Mouse (Mus musculus): ENCODE measurements around the gene Sigirr. TPM values are rescaled to one million over a fixed set of nuclear protein-coding genes. Genes with fewer than 3 reads are reported as not detected.

Gene Sigirr
- polyA plus RNA-seq, 1 experiment = 23.2 TPM

DNA sequence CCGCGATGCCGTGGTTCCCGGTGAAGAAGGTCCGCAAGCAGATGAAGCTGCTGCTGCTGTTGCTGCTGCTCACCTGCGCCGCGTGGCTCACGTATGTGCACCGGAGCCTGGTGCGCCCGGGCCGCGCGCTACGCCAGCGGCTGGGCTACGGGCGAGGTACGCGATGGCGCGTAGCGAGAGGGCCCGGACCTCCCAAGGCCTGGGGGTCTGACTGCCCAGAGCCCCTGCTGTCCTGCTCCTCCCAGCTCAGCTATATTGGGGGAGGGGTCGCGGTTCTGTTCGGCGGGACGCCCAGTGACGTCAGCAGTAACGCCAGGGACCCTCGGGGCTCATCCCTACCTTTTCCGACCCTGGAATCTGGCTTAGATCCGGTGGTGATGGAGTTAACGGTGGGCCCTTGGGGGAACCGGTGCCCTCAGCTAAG, 39.1 kb downstream of the Sigirr start:
- H3K27ac ChIP-seq (ENCODE audit: insufficient read depth, low read length) = no peak overlapping the region
- H3K4me3 ChIP-seq (ENCODE audit: low read depth, low read length) = peak overlapping the region; percentile 64
- peaks cover 10% of the 10 kb centered on the region for H3K36me3 ChIP-seq (ENCODE audit: control insufficient read depth, insufficient read depth, low read length, poor library complexity, severe bottlenecking)
- no peaks in the 10 kb centered on the region for H3K27me3 ChIP-seq (ENCODE audit: control insufficient read depth, insufficient read depth, low read length, poor library complexity, severe bottlenecking)
- peak overlapping the region; percentile 70 for H3K9ac ChIP-seq (ENCODE audit: low read depth, poor library complexity, severe bottlenecking)
- no peak for TF ChIP-seq POLR2A (IDR thresholded peaks at IDR 0.05; ENCODE audit: insufficient read depth, low read length)
- TF ChIP-seq CTCF (IDR thresholded peaks at IDR 0.05; ENCODE audit: low read depth, low read length) = no peak
- no peak for TF ChIP-seq EP300 (IDR thresholded peaks at IDR 0.05; ENCODE audit: insufficient read depth, low read depth, low read length)
- H3K9me3 ChIP-seq (replicated peaks; ENCODE audit: control insufficient read depth, insufficient read depth, low read length, poor library complexity, severe bottlenecking) = no peaks in the 10 kb centered on the region
- peaks cover 11% of the 10 kb centered on the region for H3K4me1 ChIP-seq (ENCODE audit: control insufficient read depth, insufficient read depth, low read length)

DNA sequence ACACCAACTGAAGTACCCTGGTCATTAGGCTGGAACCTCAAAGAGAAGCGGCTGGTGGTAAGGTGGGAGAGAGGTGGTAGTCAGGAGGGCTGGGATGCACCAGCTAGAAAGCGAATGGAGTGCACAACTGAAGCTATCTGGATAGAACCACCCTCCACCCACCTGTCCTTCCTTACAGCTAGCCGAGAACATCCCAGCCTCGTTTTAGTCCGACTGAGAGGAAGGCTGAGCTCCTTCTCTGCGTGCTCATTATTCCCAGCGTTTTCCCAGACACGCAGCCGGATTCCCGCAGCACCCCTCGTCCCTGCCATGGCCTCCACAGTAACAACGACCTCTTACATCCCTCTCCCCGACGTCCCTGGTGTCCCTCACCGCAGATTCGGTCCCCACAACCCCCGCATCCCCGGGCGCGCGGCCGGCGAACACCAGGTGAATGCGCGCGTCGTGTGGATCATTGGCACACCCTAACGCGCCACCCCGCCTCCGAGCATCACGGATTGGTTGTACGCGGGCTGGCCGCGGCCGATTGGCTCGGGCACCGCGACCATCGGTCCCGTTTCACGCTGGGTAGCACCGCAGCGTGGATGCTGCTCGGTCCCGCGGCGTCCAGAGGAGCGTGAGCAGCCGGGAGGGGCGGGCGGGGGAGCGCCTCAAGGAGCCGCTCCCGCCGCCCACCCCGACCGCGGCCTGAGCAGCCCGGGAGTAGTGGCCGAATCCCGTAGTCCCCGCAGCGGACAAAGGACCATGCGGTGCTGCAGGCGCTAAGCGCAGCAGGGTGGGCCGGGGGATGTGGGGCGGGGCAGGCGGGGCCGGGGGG, 39.7 kb downstream of the Sigirr start, which contains the start of gene B4galnt4:
Gene B4galnt4, plus strand, starts transcription at position 679 of the 817 bp plus-strand sequence.
- H3K27me3 ChIP-seq (ENCODE audit: control insufficient read depth, insufficient read depth, low read length, poor library complexity, severe bottlenecking) = no peaks in the 10 kb centered on the region
- peak within 1 kb of the TSS; percentile 70 for H3K9ac ChIP-seq (ENCODE audit: low read depth, poor library complexity, severe bottlenecking)
- no peak within 1 kb of the TSS for H3K27ac ChIP-seq (ENCODE audit: insufficient read depth, low read length)
- peaks cover 10% of the 10 kb centered on the region for H3K36me3 ChIP-seq (ENCODE audit: control insufficient read depth, insufficient read depth, low read length, poor library complexity, severe bottlenecking)
- H3K9me3 ChIP-seq (replicated peaks; ENCODE audit: control insufficient read depth, insufficient read depth, low read length, poor library complexity, severe bottlenecking) = no peaks in the 10 kb centered on the region
- H3K4me1 ChIP-seq (ENCODE audit: control insufficient read depth, insufficient read depth, low read length) = peaks cover 11% of the 10 kb centered on the region
- H3K4me3 ChIP-seq (ENCODE audit: low read depth, low read length) = peak within 1 kb of the TSS; percentile 64
- TF ChIP-seq POLR2A (IDR thresholded peaks at IDR 0.05; ENCODE audit: insufficient read depth, low read length) (peak; percentile 35), EP300 (IDR thresholded peaks at IDR 0.05; ENCODE audit: insufficient read depth, low read depth, low read length) (0 out of 2 replicates have a peak, but pooled peaks have one; percentile 4), CTCF (IDR thresholded peaks at IDR 0.05; ENCODE audit: low read depth, low read length) (no peak)

DNA sequence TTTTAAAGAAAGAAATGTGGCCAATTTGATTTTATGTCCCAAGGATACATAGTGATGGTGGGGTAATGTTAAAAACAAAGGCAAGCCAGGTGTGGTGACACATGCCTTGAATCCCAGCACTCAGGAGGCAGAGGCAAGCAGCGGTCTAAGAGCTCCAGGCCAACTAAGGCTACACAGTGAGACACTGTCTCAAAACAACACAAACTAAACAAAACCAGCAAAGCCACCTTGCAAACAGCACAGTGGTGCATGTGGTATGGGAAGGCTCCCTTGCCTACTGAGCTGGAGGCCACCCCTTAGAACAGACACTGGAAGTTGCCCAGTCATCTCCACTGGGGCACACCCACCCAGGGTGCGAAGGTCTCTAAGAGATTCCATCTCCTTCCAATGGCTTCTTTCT, 40.4 kb downstream of the Sigirr start:
- H3K36me3 ChIP-seq (ENCODE audit: control insufficient read depth, insufficient read depth, low read length, poor library complexity, severe bottlenecking) = peaks cover 2% of the 10 kb centered on the region; the same call in 1 of the 2 replicates
- peak overlapping the region; percentile 64 for H3K4me3 ChIP-seq (ENCODE audit: low read depth, low read length)
- TF ChIP-seq CTCF (IDR thresholded peaks at IDR 0.05; ENCODE audit: low read depth, low read length) (no peak), POLR2A (IDR thresholded peaks at IDR 0.05; ENCODE audit: insufficient read depth, low read length) (no peak), EP300 (IDR thresholded peaks at IDR 0.05; ENCODE audit: insufficient read depth, low read depth, low read length) (no peak)
- no peaks in the 10 kb centered on the region for H3K27me3 ChIP-seq (ENCODE audit: control insufficient read depth, insufficient read depth, low read length, poor library complexity, severe bottlenecking)
- H3K9me3 ChIP-seq (replicated peaks; ENCODE audit: control insufficient read depth, insufficient read depth, low read length, poor library complexity, severe bottlenecking) = no peaks in the 10 kb centered on the region
- peak overlapping the region; percentile 70; the same call in 1 of the 2 replicates for H3K9ac ChIP-seq (ENCODE audit: low read depth, poor library complexity, severe bottlenecking)
- H3K4me1 ChIP-seq (ENCODE audit: control insufficient read depth, insufficient read depth, low read length) = peaks cover 11% of the 10 kb centered on the region
- H3K27ac ChIP-seq (ENCODE audit: insufficient read depth, low read length) = no peak overlapping the region

DNA sequence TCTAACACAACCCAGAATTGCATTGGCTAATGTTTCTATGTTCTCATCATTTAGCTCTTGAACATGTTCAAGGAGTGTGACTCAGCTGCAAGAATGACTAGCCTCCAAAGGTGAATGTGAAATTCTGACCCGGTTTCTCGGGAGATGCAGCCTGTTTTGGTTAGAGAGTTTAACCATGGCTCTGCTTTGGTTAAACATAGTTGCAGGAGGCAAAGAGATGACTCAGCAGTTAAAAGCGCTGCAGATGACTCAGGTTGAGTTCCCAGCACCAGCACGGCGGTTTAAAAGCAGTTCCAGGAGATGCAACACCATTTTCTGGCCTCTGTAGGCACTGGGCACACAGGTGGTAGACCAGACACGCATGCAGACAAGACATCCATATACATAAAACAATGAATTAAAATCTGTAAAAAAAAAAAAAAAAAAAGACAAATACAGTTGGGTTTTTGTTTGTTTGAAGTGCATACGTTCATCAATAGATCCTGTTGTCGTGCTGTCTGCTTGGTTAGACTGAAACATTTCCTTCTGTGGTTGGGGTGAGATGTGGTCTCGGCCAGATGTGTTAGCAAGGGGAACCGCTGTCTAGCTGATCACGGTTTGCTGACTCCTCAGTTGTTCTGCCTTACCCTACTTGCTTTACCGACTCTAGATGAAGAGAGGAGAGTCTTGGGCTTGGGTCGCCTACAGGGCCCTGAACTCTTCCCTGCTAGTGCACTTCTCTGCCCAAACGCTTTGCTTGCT, 41.6 kb downstream of the Sigirr start:
- Histone ChIP-seq H3K4me1 (ENCODE audit: control insufficient read depth, insufficient read depth, low read length) (peaks cover 5% of the 10 kb centered on the region), H3K9ac (ENCODE audit: low read depth, poor library complexity, severe bottlenecking) (no peak overlapping the region), H3K4me3 (ENCODE audit: low read depth, low read length) (no peak overlapping the region), H3K36me3 (ENCODE audit: control insufficient read depth, insufficient read depth, low read length, poor library complexity, severe bottlenecking) (no peaks in the 10 kb centered on the region), H3K9me3 (replicated peaks; ENCODE audit: control insufficient read depth, insufficient read depth, low read length, poor library complexity, severe bottlenecking) (no peaks in the 10 kb centered on the region), H3K27ac (ENCODE audit: insufficient read depth, low read length) (no peak overlapping the region), H3K27me3 (ENCODE audit: control insufficient read depth, insufficient read depth, low read length, poor library complexity, severe bottlenecking) (no peaks in the 10 kb centered on the region)
- TF ChIP-seq CTCF (IDR thresholded peaks at IDR 0.05; ENCODE audit: low read depth, low read length) = no peak
- no peak for TF ChIP-seq POLR2A (IDR thresholded peaks at IDR 0.05; ENCODE audit: insufficient read depth, low read length)
- TF ChIP-seq EP300 (IDR thresholded peaks at IDR 0.05; ENCODE audit: insufficient read depth, low read depth, low read length) = no peak

DNA sequence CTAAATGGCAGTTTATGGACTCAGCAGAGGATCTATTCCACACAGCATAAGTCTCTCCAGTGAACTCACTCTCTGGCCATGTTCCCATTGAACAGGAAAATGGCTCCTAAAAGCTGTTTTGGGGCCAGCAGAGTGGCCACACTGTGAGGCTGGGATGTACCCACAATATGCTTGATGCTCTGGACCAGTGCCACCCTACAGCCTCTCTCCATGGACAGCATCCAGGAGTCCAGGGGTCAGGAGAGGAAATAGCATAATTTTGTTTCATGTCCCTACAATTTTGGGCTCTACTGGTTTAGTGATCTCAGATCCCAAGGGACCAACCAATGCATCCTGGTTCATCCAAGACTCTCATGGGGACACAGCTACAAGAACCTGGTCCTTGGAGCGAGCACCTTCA, 42.8 kb downstream of the Sigirr start:
- Histone ChIP-seq H3K9ac (ENCODE audit: low read depth, poor library complexity, severe bottlenecking) (no peak overlapping the region), H3K4me3 (ENCODE audit: low read depth, low read length) (no peak overlapping the region), H3K4me1 (ENCODE audit: control insufficient read depth, insufficient read depth, low read length) (peaks cover 3% of the 10 kb centered on the region), H3K9me3 (replicated peaks; ENCODE audit: control insufficient read depth, insufficient read depth, low read length, poor library complexity, severe bottlenecking) (no peaks in the 10 kb centered on the region), H3K27ac (ENCODE audit: insufficient read depth, low read length) (peak overlapping the region; percentile 61; the same call in 1 of the 2 replicates), H3K36me3 (ENCODE audit: control insufficient read depth, insufficient read depth, low read length, poor library complexity, severe bottlenecking) (no peaks in the 10 kb centered on the region), H3K27me3 (ENCODE audit: control insufficient read depth, insufficient read depth, low read length, poor library complexity, severe bottlenecking) (no peaks in the 10 kb centered on the region)
- TF ChIP-seq POLR2A (IDR thresholded peaks at IDR 0.05; ENCODE audit: insufficient read depth, low read length) (no peak), CTCF (IDR thresholded peaks at IDR 0.05; ENCODE audit: low read depth, low read length) (no peak), EP300 (IDR thresholded peaks at IDR 0.05; ENCODE audit: insufficient read depth, low read depth, low read length) (no peak)
